Mouse (Mus musculus) stomach, embryonic 14.5 days (tissue): Measurements from ENCODE around the gene Cbl. TPM values are rescaled to one million over a fixed set of nuclear protein-coding genes. Genes with fewer than 3 reads are reported as not detected.

Experiments used
- ATAC-seq: fragments of 200-750 bp; cut with Nextera tagmentation; 2 replicates; pipeline ENCODE4 v1.8.0; 2017; ENCODE audit warnings: low read depth, moderate TSS enrichment; ENCODE audit not compliant: insufficient number of reproducible peaks, insufficient read depth, low FRiP score
- H3K27ac ChIP-seq: fragments of 300-500 bp; sonication (generic); 2 replicates; pipeline ENCODE4 v1.5.1; 2014; ENCODE audit warnings: mild to moderate bottlenecking, low read length, moderate library complexity, mixed read lengths
- H3K27me3 ChIP-seq: fragments of 300-500 bp; sonication (generic); 2 replicates; pipeline ENCODE4 v1.6.1; 2014; ENCODE audit warnings: low read length, control low read depth, mixed read lengths; ENCODE audit not compliant: control insufficient read depth, insufficient read depth
- H3K36me3 ChIP-seq: fragments of 300-500 bp; sonication (generic); 2 replicates; pipeline ENCODE4 v1.6.1; 2014; ENCODE audit warnings: mild to moderate bottlenecking, control low read depth, low read length, moderate library complexity, mixed read lengths; ENCODE audit not compliant: control insufficient read depth, insufficient read depth
- H3K4me1 ChIP-seq: fragments of 300-500 bp; sonication (generic); 2 replicates; pipeline ENCODE4 v1.6.1; 2014; ENCODE audit warnings: low read length, control low read depth, mixed read lengths; ENCODE audit not compliant: control insufficient read depth, insufficient read depth
- H3K4me2 ChIP-seq: fragments of 300-500 bp; sonication (generic); replicated peaks from 2 replicates; pipeline ENCODE4 v1.6.1; 2014; ENCODE audit warnings: low read depth, low read length, control low read depth
- H3K4me3 ChIP-seq: fragments of 300-500 bp; sonication (generic); 2 replicates; pipeline ENCODE4 v1.5.1; 2014; ENCODE audit warnings: low read depth, low read length, control low read depth
- H3K9ac ChIP-seq: fragments of 300-500 bp; sonication (generic); replicated peaks from 2 replicates; pipeline ENCODE4 v1.6.1; 2014; ENCODE audit warnings: low read depth, mild to moderate bottlenecking, control low read depth, low read length, moderate library complexity, mixed read lengths
- H3K9me3 ChIP-seq: fragments of 300-500 bp; sonication (generic); 2 replicates; pipeline ENCODE4 v1.6.1; 2016; ENCODE audit warnings: low read depth, low read length, control low read depth; ENCODE audit not compliant: control insufficient read depth
- WGBS: fragments of 180-500 bp; shearing (Covaris S2); extraction: QIAGEN DNeasy Blood & Tissue Kit; methylation state at CpG from one replicate; pipeline ENCODE4 v1.1.7; 2014; 5-methylcytosine and 5-hydroxymethylcytosine counted together
- polyA plus RNA-seq: library from polyadenylated mRNA; unstranded; fragments of >200 nt; fragmentation: Nextera tagmentation; extraction: Ambion mirVana; gene quantifications from 2 replicates; pipeline ENCODE4 v1.2.1, GENCODE M21; 2014

Cbl gene
- polyA plus RNA-seq, 1 experiment from 2014 or later, result 19.9 TPM

DNA sequence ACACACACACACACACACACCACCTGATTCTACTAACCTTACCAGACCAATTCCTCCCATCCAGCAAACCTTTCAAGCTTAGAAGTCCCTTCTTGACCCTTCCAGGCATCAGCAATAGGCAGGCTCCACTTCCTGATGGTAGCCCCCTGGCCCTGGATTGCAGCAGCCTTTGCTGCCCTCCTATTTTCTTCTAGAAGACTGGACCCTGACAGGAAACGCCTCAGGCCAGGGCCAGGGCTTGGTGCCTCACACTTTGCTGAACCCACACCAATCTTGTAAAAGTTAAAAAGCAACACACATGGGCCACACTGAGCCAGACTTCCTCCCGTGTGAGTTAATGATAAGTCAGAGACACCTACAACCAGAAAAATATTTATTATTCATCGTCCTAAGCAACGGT lies 3.3 kb upstream of the Cbl start:
- Histone ChIP-seq H3K4me1 (no peaks in the 10 kb centered on the region), H3K27me3 (no peaks in the 10 kb centered on the region), H3K4me3 (no peak overlapping the region), H3K9me3 (no peaks in the 10 kb centered on the region), H3K27ac (no peak overlapping the region), H3K36me3 (no peaks in the 10 kb centered on the region), H3K9ac (no peak overlapping the region), H3K4me2 (no peak overlapping the region)
- ATAC-seq, result no peak
- 75% methylated on average over 4 of the region's 4 CpGs for WGBS

DNA sequence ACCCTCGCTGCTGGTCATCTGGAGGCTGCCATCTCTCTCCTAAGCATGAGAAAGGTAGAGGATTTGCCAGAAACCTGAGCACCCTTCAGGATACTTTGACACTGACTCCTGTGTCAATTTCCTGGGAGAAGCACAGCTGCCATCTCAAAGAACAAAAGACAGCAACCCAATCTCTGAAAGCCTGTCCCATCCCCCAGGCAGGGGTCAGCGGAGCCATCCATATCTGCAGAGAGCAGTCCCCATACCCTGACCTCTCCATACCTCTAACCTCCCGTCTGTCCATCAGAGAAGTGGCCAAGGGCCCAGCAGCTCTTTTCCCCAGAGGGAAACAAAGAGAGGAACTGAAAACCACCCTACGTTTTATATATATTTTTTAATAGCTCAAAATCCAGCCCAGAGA lies 2.8 kb upstream of the Cbl start:
- H3K4me1 ChIP-seq, result no peaks in the 10 kb centered on the region
- H3K27ac ChIP-seq, result no peak overlapping the region
- H3K36me3 ChIP-seq, result no peaks in the 10 kb centered on the region
- ATAC-seq, result no peak
- no peak overlapping the region for H3K4me3 ChIP-seq
- WGBS, result 50% methylated on average over 4 of the region's 4 CpGs
- no peaks in the 10 kb centered on the region for H3K27me3 ChIP-seq
- no peak overlapping the region for H3K4me2 ChIP-seq
- H3K9ac ChIP-seq, result no peak overlapping the region
- H3K9me3 ChIP-seq, result no peaks in the 10 kb centered on the region

DNA sequence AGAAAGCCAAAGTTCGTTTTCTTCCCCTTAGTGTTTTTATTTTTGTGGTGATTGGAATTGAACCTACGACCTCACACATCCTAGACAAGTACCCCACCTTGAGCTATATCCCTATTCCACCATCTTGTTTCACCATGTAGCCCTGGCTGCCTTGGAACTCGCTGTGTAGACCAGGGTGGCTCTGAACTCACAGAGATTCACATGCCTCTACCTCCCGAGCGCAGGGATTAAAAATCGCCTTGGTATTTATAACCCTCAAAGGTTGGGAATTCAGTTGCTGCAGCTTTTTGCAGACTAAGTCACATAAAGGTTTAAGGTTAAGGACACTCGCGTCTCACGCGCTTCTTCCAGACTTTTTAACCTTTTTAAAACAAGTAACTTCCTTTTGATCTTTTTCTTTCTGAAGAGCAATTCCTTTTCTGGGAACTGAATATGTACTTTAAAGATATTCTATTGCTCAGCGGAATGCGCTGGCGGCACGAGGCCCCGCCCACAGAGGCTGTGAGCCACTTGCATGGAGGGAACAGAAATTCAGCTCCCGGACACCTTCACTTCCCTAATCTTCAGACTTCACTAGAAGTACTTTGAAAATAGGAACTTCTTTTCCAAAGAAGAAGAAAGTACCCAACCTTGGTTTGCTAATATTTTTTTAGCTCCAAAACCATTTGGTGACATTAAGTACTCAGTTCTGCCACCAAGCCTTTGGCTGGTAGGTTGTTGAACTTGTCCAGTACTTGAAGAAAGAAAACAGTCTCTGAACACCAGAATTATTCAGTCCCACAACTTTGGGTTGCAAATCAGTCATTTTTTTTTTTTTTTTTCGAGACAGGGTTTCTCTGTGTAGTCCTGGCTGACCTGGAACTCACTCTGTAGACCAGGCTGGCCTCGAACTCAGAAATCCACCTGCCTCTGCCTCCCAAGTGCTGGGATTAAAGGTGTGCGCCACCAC lies 904 bp upstream of the Cbl start:
- H3K27ac ChIP-seq, result 0 out of 2 replicates have a peak overlapping the region, but pooled peaks have one; percentile 30
- peak; percentile 19; the same call in 1 of the 2 replicates for ATAC-seq
- peak overlapping the region; percentile 45 for H3K4me2 ChIP-seq
- peaks cover 2% of the 10 kb centered on the region; the same call in 1 of the 2 replicates for H3K4me1 ChIP-seq
- no peak overlapping the region for H3K9ac ChIP-seq
- no peaks in the 10 kb centered on the region for H3K9me3 ChIP-seq
- WGBS, result 21% methylated on average over 19 of the region's 19 CpGs
- H3K36me3 ChIP-seq, result no peaks in the 10 kb centered on the region
- H3K27me3 ChIP-seq, result no peaks in the 10 kb centered on the region
- peak overlapping the region; percentile 23 for H3K4me3 ChIP-seq

DNA sequence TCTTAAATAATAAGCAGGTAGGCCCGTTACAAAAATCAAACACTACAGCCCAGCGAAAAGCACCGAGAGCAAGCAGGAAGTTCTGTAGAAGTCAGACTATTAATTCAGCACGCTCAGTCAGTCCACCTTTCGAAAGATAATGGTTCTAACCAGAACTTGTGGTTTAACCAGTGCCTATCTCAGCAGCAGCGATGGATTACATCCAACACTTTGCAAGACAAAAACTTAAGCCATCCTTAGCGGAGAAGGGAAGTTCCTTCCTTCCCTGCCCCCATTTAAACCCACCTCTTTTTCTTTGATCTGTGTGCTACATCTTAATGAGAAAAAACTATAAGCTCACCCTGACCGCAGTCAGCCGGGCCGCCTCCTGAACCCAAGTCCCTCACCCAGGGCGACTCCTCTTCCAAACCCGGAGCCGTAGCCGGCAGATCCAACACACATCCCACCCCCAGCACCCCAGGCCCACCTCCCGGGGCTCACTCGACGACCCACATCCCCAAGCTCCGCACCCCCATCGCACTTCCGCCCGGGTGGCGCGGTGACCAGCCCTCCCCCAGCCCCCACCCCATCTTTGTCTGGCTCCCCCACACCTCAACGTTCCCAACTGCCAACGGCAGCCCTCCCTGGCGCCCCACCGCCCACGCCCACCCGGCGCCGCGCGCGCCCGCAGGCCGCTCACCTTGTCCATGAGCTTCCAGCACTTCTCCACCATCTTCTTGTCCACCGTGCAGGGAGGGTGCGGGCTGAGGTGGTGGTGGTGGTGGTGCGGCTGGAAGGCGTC lies 638 bp downstream of the Cbl start:
- Histone ChIP-seq H3K4me1 (peaks cover 2% of the 10 kb centered on the region; the same call in 1 of the 2 replicates), H3K4me3 (peak overlapping the region; percentile 81), H3K9me3 (no peaks in the 10 kb centered on the region), H3K27ac (peak overlapping the region; percentile 83; the same call in 1 of the 2 replicates), H3K9ac (peak overlapping the region; percentile 83), H3K27me3 (no peaks in the 10 kb centered on the region), H3K36me3 (no peaks in the 10 kb centered on the region), H3K4me2 (peak overlapping the region; percentile 75)
- ATAC-seq, result peak; percentile 75
- WGBS, result under 1% methylated on average over 40 of the region's 40 CpGs

GRCm38 (mm10) chr9:44231609-44232008 lies 2.2 kb downstream of the Cbl start:
- Histone ChIP-seq H3K27ac (no peak overlapping the region), H3K4me2 (no peak overlapping the region), H3K36me3 (no peaks in the 10 kb centered on the region), H3K9ac (no peak overlapping the region), H3K27me3 (no peaks in the 10 kb centered on the region), H3K9me3 (no peaks in the 10 kb centered on the region), H3K4me3 (no peak overlapping the region), H3K4me1 (peaks cover 2% of the 10 kb centered on the region; the same call in 1 of the 2 replicates)
- ATAC-seq, result no peak

DNA sequence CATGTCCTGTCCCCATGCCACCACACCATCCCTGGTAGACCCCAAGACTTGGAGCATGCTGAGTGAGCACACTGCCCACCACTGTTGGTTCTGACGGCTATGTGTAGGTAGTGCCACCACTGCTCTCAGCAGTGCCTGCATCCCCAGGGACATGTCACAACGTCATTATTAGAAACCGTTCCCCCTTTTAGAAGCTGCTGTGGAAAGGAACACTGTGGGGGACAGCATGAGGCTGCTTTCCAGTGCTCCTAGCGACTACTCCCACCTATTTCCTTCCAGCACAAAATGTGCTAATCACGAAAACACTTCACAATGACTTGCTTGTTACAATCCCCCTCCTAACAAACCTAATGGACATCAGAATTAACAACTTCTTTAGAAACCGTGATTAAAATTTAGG lies 7.9 kb downstream of the Cbl start:
- Histone ChIP-seq H3K27me3 (no peaks in the 10 kb centered on the region), H3K4me1 (0 out of 2 replicates have a peak, but pooled peaks cover 2% of the 10 kb centered on the region), H3K9ac (no peak overlapping the region), H3K4me2 (no peak overlapping the region), H3K9me3 (no peaks in the 10 kb centered on the region), H3K4me3 (no peak overlapping the region), H3K27ac (no peak overlapping the region), H3K36me3 (no peaks in the 10 kb centered on the region)
- 73% methylated on average over 6 of the region's 6 CpGs for WGBS
- no peak for ATAC-seq

- WGBS, result 98% methylated on average over 14 of the region's 14 CpGs
- Histone ChIP-seq H3K9me3 (no peaks in the 10 kb centered on the region), H3K27me3 (no peaks in the 10 kb centered on the region), H3K4me1 (0 out of 2 replicates have a peak, but pooled peaks cover 3% of the 10 kb centered on the region), H3K4me2 (no peak overlapping the region), H3K36me3 (no peaks in the 10 kb centered on the region), H3K27ac (no peak overlapping the region), H3K4me3 (no peak overlapping the region), H3K9ac (no peak overlapping the region)
- no peak for ATAC-seq
Measured at GRCm38 (mm10) chr9:44213538-44213937, 20.3 kb downstream of the Cbl start.

- no peak overlapping the region for H3K4me3 ChIP-seq
- 79% methylated on average over 4 of the region's 4 CpGs for WGBS
- H3K27ac ChIP-seq, result no peak overlapping the region
- H3K9ac ChIP-seq, result no peak overlapping the region
- ATAC-seq, result no peak
- H3K4me1 ChIP-seq, result 0 out of 2 replicates have a peak, but pooled peaks cover 3% of the 10 kb centered on the region
- no peaks in the 10 kb centered on the region for H3K27me3 ChIP-seq
- no peak overlapping the region for H3K4me2 ChIP-seq
- H3K36me3 ChIP-seq, result no peaks in the 10 kb centered on the region
- no peaks in the 10 kb centered on the region for H3K9me3 ChIP-seq
Measured at GRCm38 (mm10) chr9:44212406-44212805, 21.4 kb downstream of the Cbl start.
